Mouse (Mus musculus): ENCODE data around the gene Fam83g. TPM values are rescaled to one million over a fixed set of nuclear protein-coding genes. Genes with fewer than 3 reads are reported as not detected.

Gene Fam83g
- total and polyA plus RNA-seq, 2 experiments from 2014 or later = 0.10 to 0.21 TPM

DNA sequence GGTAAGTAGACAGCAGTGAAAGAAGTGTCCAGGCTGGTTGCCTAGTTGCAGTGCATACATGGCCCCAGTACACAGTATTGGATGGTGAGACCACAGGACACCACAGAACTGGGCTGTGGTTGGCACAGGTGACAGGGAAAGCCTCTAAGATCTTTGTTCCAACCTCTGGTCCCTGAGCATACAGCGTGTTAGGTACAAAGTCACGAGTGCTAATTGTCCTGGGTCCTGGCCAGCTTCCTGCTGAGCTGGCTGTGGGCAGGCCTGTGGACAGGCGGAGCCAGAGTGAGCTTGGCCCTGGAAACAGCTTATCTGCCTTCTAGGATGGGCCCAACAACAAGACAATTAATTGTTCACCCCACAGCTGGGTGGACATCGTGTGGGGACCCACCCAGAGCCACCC, 16.0 kb downstream of the Fam83g start:
- TF ChIP-seq CTCF (IDR thresholded peaks at IDR 0.05; ENCODE audit: low read depth) = no peak
- Histone ChIP-seq H3K4me1 (ENCODE audit: insufficient read depth, low read length) (no peaks in the 10 kb centered on the region), H3K4me2 (ENCODE audit: low read depth, low read length) (no peak overlapping the region), H3K4me3 (ENCODE audit: low read length) (no peak overlapping the region), H3K9me3 (ENCODE audit: low read length) (no peaks in the 10 kb centered on the region), H3K36me3 (ENCODE audit: insufficient read depth, low read length) (no peaks in the 10 kb centered on the region), H3K27ac (no peak overlapping the region), H3K9ac (replicated peaks; ENCODE audit: low read length) (no peak overlapping the region), H3K27me3 (ENCODE audit: insufficient read depth, low read length) (no peaks in the 10 kb centered on the region)
- 32% methylated on average over 4 of the region's 4 CpGs for WGBS
- DNase-seq (ENCODE audit: low spot score) = peak; percentile 60
- peak; percentile 31; the same call in 1 of the 2 replicates for ATAC-seq

DNA sequence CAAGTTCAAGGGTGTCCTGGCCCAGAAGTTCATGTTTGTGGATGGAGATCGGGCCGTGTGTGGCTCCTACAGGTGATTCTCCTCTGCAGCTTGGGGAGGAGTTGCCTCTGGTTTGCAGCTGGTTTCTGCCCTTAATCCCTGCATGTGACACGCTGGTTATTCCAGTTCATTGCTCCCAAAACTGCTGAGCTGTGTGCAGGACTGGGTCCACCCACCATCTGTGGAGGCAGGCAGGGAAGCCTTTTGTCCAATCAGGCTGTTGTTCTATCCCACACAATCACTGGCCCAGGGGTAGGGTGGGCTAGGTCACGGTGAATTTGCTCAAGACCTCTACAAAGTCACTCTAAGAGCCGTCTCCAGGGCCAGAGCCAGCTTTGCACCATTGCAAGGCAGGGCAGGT, 17.8 kb downstream of the Fam83g start:
- no peak overlapping the region for H3K4me2 ChIP-seq (ENCODE audit: low read depth, low read length)
- 24% methylated on average over 5 of the region's 5 CpGs for WGBS
- H3K27me3 ChIP-seq (ENCODE audit: insufficient read depth, low read length) = no peaks in the 10 kb centered on the region
- no peak overlapping the region for H3K9ac ChIP-seq (replicated peaks; ENCODE audit: low read length)
- H3K36me3 ChIP-seq (ENCODE audit: insufficient read depth, low read length) = no peaks in the 10 kb centered on the region
- H3K27ac ChIP-seq = no peak overlapping the region
- no peak for DNase-seq (ENCODE audit: low spot score)
- no peak overlapping the region for H3K4me3 ChIP-seq (ENCODE audit: low read length)
- no peaks in the 10 kb centered on the region for H3K4me1 ChIP-seq (ENCODE audit: insufficient read depth, low read length)
- no peaks in the 10 kb centered on the region for H3K9me3 ChIP-seq (ENCODE audit: low read length)
- no peak for ATAC-seq
- no peak for TF ChIP-seq CTCF (IDR thresholded peaks at IDR 0.05; ENCODE audit: low read depth)

DNA sequence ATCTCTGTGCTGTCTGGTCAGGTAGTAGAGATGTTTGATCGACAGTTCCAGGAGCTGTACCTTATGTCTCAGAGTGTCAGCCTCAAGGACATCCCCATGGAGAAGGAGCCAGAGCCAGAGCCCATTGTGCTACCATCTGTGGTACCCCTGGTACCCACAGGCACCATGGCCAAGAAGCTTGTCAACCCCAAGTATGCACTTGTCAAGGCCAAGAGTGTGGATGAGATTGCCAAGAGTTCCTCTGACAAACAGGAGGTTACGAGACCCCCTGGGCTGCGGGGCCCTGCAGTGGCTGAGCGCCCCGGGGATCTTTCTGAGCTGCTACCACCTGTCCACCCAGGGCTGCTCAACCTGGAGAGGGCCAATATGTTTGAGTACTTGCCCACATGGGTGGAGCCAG, 18.6 kb downstream of the Fam83g start:
- no peak for ATAC-seq
- no peaks in the 10 kb centered on the region for H3K27me3 ChIP-seq (ENCODE audit: insufficient read depth, low read length)
- no peak overlapping the region for H3K9ac ChIP-seq (replicated peaks; ENCODE audit: low read length)
- H3K4me3 ChIP-seq (ENCODE audit: low read length) = no peak overlapping the region
- 92% methylated on average over 5 of the region's 5 CpGs for WGBS
- H3K4me1 ChIP-seq (ENCODE audit: insufficient read depth, low read length) = no peaks in the 10 kb centered on the region
- H3K4me2 ChIP-seq (ENCODE audit: low read depth, low read length) = no peak overlapping the region
- H3K36me3 ChIP-seq (ENCODE audit: insufficient read depth, low read length) = no peaks in the 10 kb centered on the region
- no peak overlapping the region for H3K27ac ChIP-seq
- no peak for DNase-seq (ENCODE audit: low spot score)
- H3K9me3 ChIP-seq (ENCODE audit: low read length) = no peaks in the 10 kb centered on the region
- no peak for TF ChIP-seq CTCF (IDR thresholded peaks at IDR 0.05; ENCODE audit: low read depth)

DNA sequence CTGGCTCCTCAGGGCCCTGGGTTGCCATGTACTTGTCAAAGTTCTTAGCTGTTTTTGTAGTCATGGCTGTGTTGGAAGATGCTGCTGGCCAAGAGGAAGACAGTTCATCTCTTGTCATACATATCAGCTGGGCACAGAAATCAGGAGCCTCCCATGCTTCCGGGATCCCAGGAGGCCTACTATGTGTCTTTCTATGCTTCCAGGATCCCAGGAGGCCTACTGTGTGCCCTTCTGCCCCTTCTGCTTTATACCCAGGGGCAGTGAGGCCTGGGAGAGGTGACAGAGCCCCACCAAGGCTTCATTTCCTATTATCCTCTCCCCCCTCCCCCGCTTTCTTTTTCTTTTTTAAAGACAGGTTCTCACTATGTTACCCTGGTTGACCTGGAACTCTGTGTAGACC, 21.7 kb downstream of the Fam83g start:
- no peaks in the 10 kb centered on the region for H3K36me3 ChIP-seq (ENCODE audit: insufficient read depth, low read length)
- H3K4me3 ChIP-seq (ENCODE audit: low read length) = no peak overlapping the region
- no peaks in the 10 kb centered on the region for H3K27me3 ChIP-seq (ENCODE audit: insufficient read depth, low read length)
- H3K9me3 ChIP-seq (ENCODE audit: low read length) = no peaks in the 10 kb centered on the region
- H3K4me1 ChIP-seq (ENCODE audit: insufficient read depth, low read length) = no peaks in the 10 kb centered on the region
- H3K27ac ChIP-seq = no peak overlapping the region
- 100% methylated on average over 2 of the region's 2 CpGs for WGBS
- H3K9ac ChIP-seq (replicated peaks; ENCODE audit: low read length) = no peak overlapping the region
- TF ChIP-seq CTCF (IDR thresholded peaks at IDR 0.05; ENCODE audit: low read depth) = no peak
- ATAC-seq = no peak
- no peak overlapping the region for H3K4me2 ChIP-seq (ENCODE audit: low read depth, low read length)
- DNase-seq (ENCODE audit: low spot score) = no peak

DNA sequence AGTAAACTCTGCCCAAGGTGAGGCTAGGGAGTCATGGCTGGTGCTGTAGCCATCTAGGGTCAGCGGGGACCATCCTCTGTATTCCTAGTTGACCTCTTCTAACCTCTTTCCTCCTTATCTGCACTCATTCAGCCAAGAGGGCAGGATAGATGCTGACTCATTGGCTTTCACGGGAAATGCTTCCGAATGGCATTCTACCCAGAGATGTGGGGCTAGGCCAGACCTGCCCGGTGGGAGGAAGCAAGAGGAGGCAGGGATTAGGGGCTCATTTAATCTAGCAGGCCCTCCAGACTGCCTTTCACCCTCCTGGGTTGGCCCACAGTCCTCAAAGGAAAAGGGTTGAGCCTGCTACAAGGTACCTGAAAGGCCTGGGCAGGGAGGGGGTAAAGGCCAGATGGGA, 22.3 kb downstream of the Fam83g start:
- H3K4me2 ChIP-seq (ENCODE audit: low read depth, low read length) = no peak overlapping the region
- H3K4me1 ChIP-seq (ENCODE audit: insufficient read depth, low read length) = no peaks in the 10 kb centered on the region
- H3K27ac ChIP-seq = no peak overlapping the region
- no peak overlapping the region for H3K4me3 ChIP-seq (ENCODE audit: low read length)
- ATAC-seq (no peak), DNase-seq (ENCODE audit: low spot score) (no peak)
- H3K9me3 ChIP-seq (ENCODE audit: low read length) = no peaks in the 10 kb centered on the region
- H3K9ac ChIP-seq (replicated peaks; ENCODE audit: low read length) = no peak overlapping the region
- 72% methylated on average over 4 of the region's 4 CpGs for whole genome bisulfite sequencing
- no peaks in the 10 kb centered on the region for H3K36me3 ChIP-seq (ENCODE audit: insufficient read depth, low read length)
- no peaks in the 10 kb centered on the region for H3K27me3 ChIP-seq (ENCODE audit: insufficient read depth, low read length)
- TF ChIP-seq CTCF (IDR thresholded peaks at IDR 0.05; ENCODE audit: low read depth) = no peak

DNA sequence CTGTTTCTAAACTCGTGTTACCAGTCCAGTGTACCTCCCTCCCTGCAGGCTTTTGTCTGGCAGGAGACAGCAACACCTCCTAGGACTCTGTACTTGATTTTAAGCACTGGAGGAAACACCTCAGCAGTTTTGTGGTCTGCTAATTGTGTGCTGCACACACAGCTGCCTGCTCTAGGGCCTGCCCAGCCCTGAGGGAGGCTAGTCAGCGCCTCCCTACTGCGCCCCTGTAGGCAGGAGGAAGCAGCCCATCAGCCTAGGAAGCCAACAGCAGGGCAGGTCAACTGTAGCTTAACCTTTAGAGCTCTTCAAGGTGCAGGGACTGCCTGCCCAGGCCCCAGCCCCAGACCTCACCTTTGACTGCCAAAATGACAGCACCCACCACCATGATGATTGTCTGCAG, 25.0 kb downstream of the Fam83g start:
- no peak for TF ChIP-seq CTCF (IDR thresholded peaks at IDR 0.05; ENCODE audit: low read depth)
- ATAC-seq = no peak

DNA sequence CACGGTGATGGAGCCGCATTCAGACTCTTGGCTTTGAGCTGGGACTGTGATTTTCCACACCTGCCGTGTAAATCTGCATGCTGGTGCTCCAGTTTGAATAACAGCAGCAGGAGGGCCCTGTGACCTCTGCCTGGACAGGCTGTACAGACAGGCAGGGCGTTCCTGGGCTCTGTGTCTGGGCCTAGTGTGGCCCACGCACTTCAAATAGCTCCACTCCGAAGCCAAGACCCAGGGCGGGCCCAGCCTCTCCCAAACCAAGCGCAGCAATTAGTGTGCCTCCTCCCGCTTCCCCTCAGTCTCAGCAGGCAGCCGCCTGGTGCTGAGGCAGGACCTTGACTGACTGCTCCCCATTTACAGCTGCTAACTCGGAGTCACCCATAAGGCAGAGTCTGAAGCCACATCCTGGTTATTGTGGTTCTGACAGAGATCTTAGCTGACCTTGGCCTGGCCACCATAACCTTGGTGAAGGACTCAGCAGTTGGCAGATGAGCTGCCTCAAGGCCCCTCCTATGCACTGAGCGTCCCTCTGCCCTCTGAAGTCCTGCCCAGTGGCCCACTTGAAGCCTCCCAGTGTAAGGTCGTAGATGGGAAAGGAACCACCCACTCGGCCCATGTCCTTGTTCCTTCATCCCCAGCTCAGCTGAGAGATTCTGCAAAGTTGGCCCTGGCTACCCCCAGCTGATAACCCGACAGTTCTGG, 29.4 kb downstream of the Fam83g start:
- H3K9me3 ChIP-seq (ENCODE audit: low read length) = no peaks in the 10 kb centered on the region
- H3K4me1 ChIP-seq (ENCODE audit: insufficient read depth, low read length) = no peaks in the 10 kb centered on the region
- no peak overlapping the region for H3K4me3 ChIP-seq (ENCODE audit: low read length)
- no peak overlapping the region for H3K27ac ChIP-seq
- H3K9ac ChIP-seq (replicated peaks; ENCODE audit: low read length) = no peak overlapping the region
- 58% methylated on average over 15 of the region's 15 CpGs for WGBS
- ATAC-seq (no peak), DNase-seq (ENCODE audit: low spot score) (no peak)
- H3K4me2 ChIP-seq (ENCODE audit: low read depth, low read length) = no peak overlapping the region
- H3K27me3 ChIP-seq (ENCODE audit: insufficient read depth, low read length) = no peaks in the 10 kb centered on the region
- no peak for TF ChIP-seq CTCF (IDR thresholded peaks at IDR 0.05; ENCODE audit: low read depth)
- H3K36me3 ChIP-seq (ENCODE audit: insufficient read depth, low read length) = no peaks in the 10 kb centered on the region

More for the DNA sequence above, 25.0 kb downstream of the Fam83g start:
- no peaks in the 10 kb centered on the region for H3K27me3 ChIP-seq (ENCODE audit: insufficient read depth, low read length)
- no peak overlapping the region for H3K4me2 ChIP-seq (ENCODE audit: low read depth, low read length)
- no peaks in the 10 kb centered on the region for H3K9me3 ChIP-seq (ENCODE audit: low read length)
- H3K4me1 ChIP-seq (ENCODE audit: insufficient read depth, low read length) = no peaks in the 10 kb centered on the region
- H3K4me3 ChIP-seq (ENCODE audit: low read length) = no peak overlapping the region
- no peak for DNase-seq (ENCODE audit: low spot score)
- no peaks in the 10 kb centered on the region for H3K36me3 ChIP-seq (ENCODE audit: insufficient read depth, low read length)
- no peak overlapping the region for H3K9ac ChIP-seq (replicated peaks; ENCODE audit: low read length)
- WGBS = 62% methylated on average over 3 of the region's 3 CpGs
- no peak overlapping the region for H3K27ac ChIP-seq

Measured in hindbrain, postnatal 0 days (tissue).